8 mouse cellular contexts compared by ENCODE assay signal in the genomic region with DNA sequence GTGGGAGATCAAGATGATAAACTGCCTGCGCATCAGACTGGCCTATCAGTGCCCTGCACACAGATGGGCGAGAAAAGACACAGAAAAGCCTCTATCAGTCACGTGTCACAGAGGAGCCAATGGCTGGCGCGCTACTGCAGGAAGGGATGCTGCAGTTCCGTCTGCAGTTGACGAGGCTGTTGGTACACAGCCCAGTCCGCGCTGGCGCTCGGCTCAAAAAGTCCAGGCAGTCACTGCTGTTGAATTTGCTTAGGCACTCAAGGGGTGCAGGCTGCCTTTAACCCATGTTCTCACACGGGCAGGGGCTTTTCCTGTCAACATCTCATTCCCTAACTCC.
DNase-seq lines count a peak whose midpoint lies in the region; ATAC-seq and TF ChIP-seq lines count a peak whose summit lies in the region.

No protein-coding gene starts in this region.

- peak overlapping the region; percentile 63 for H3K4me2 ChIP-seq in hindbrain, embryonic 16.5 days (ENCODE audit: low read length)

- no peak for TF ChIP-seq CTCF in cortical plate, adult 2 months (IDR thresholded peaks at IDR 0.05; ENCODE audit: extremely low read depth, insufficient read depth, low read length)

- no peaks in the 10 kb centered on the region for H3K36me3 ChIP-seq in hindbrain, embryonic 16.5 days (ENCODE audit: control insufficient read depth, insufficient read depth, low read length)
- no peaks in the 10 kb centered on the region for H3K36me3 ChIP-seq in midbrain, embryonic 10.5 days

- intact Hi-C loops in left cerebral cortex, postnatal 25 days (cut with DNase I), result loop anchor here (5.0 to 10.0 kb wide), 2 partner anchors 367 to 436 kb away; no protein-coding TSS in a partner anchor

- H3K27ac ChIP-seq in cortical plate, adult 2 months (ENCODE audit: insufficient read depth, low read length), result 0 out of 2 replicates have a peak overlapping the region, but pooled peaks have one; percentile 72
- peak overlapping the region; percentile 85 for H3K27ac ChIP-seq in hindbrain, embryonic 16.5 days (ENCODE audit: low read depth, low read length)
- H3K27ac ChIP-seq in midbrain, embryonic 10.5 days (replicated peaks), result peak overlapping the region; percentile 80

- H3K27me3 ChIP-seq in hindbrain, embryonic 16.5 days (replicated peaks; ENCODE audit: control insufficient read depth, insufficient read depth, low read length), result no peaks in the 10 kb centered on the region
- H3K27me3 ChIP-seq in midbrain, embryonic 10.5 days (ENCODE audit: low read depth, poor library complexity, severe bottlenecking), result no peaks in the 10 kb centered on the region

- peak overlapping the region; percentile 25 for H3K4me3 ChIP-seq in cortical plate, adult 2 months (ENCODE audit: insufficient read depth, low read length)
- peak overlapping the region; percentile 38 for H3K4me3 ChIP-seq in hindbrain, embryonic 16.5 days (ENCODE audit: low read length)
- H3K4me3 ChIP-seq in midbrain, embryonic 10.5 days, result peak overlapping the region; percentile 49

- peak overlapping the region; percentile 46; the same call in 1 of the 2 replicates for H3K9ac ChIP-seq in hindbrain, embryonic 16.5 days (ENCODE audit: low read depth, low read length)

- DNase-seq in adrenal gland, adult 2 months, result peak; percentile 49
- DNase-seq in gastrocnemius, postnatal 10 days, result peak; percentile 63
- DNase-seq in left cerebral cortex, postnatal 25 days (ENCODE audit: low spot score in 2 of 2), result peak; percentile 92 to 98
- peak; percentile 86 for DNase-seq in midbrain, embryonic 10.5 days (ENCODE audit: low spot score)
- peak; percentile 91 to 95 for DNase-seq in right cerebral cortex, postnatal 36 days (ENCODE audit: low spot score in 2 of 2)
- no peak for DNase-seq in spleen, adult 12 weeks (ENCODE audit: low spot score)

- peak; percentile 99 for ATAC-seq in hindbrain, embryonic 16.5 days

- WGBS in hindbrain, embryonic 16.5 days, result 2% methylated on average over 12 of the region's 12 CpGs
- 2% methylated on average over 12 of the region's 12 CpGs for WGBS in midbrain, embryonic 10.5 days

- H3K9me3 ChIP-seq in hindbrain, embryonic 16.5 days (ENCODE audit: control insufficient read depth, low read length), result no peaks in the 10 kb centered on the region
- no peaks in the 10 kb centered on the region for H3K9me3 ChIP-seq in midbrain, embryonic 10.5 days (replicated peaks)

- no peaks in the 10 kb centered on the region for H3K4me1 ChIP-seq in cortical plate, adult 2 months (ENCODE audit: control insufficient read depth, insufficient read depth, low read length)
- no peaks in the 10 kb centered on the region; the same call in 1 of the 2 replicates for H3K4me1 ChIP-seq in hindbrain, embryonic 16.5 days (ENCODE audit: control insufficient read depth, insufficient read depth, low read depth, low read length)
- peaks cover 22% of the 10 kb centered on the region for H3K4me1 ChIP-seq in midbrain, embryonic 10.5 days

- peak; percentile 96 for TF ChIP-seq POLR2A in cortical plate, adult 2 months (IDR thresholded peaks at IDR 0.05; ENCODE audit: extremely low read depth, insufficient read depth, low read length)
